Mouse (Mus musculus): ENCODE results near the gene Eif3i.
A peak's percentile ranks its signal among the peaks of the same experiment; 100 is the strongest.

The Eif3i gene

GRCm38 (mm10) chr4:129600233-129601158, at the start of gene Eif3i, which contains the start of gene Tmem234:
Gene Eif3i, minus strand, starts transcription at chr4:129600648.
Gene Tmem234, plus strand, starts transcription at chr4:129600668.
- DNase-seq (ENCODE audit: low spot score): peak; percentile 63

GRCm38 (mm10) chr4:129648656-129649055, 48.2 kb upstream of the Eif3i start:
- no peak for DNase-seq (ENCODE audit: low spot score)

DNA sequence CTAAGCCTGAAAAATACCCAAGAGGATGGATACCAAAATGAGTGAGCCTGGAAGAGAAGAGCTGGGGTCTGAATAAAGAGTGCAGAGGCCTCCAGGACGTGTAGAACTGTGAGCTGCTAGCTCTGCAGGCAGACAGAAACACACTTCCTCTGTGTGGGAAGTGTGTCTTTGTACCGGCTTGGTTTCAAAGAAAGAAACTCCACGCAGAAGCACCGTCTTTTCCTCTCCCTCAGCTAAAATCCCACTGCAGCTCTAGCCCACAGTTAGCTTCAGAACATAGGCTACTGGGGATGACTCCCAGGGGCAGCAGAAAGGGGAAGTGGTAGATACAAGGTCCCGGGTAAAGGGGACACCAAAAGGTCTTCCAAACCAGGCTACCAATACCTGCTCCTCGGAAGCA, 44.8 kb upstream of the Eif3i start:
- DNase-seq (ENCODE audit: low spot score): no peak

GRCm38 (mm10) chr4:129641756-129642155, 41.3 kb upstream of the Eif3i start:
- DNase-seq (ENCODE audit: low spot score): no peak

DNA sequence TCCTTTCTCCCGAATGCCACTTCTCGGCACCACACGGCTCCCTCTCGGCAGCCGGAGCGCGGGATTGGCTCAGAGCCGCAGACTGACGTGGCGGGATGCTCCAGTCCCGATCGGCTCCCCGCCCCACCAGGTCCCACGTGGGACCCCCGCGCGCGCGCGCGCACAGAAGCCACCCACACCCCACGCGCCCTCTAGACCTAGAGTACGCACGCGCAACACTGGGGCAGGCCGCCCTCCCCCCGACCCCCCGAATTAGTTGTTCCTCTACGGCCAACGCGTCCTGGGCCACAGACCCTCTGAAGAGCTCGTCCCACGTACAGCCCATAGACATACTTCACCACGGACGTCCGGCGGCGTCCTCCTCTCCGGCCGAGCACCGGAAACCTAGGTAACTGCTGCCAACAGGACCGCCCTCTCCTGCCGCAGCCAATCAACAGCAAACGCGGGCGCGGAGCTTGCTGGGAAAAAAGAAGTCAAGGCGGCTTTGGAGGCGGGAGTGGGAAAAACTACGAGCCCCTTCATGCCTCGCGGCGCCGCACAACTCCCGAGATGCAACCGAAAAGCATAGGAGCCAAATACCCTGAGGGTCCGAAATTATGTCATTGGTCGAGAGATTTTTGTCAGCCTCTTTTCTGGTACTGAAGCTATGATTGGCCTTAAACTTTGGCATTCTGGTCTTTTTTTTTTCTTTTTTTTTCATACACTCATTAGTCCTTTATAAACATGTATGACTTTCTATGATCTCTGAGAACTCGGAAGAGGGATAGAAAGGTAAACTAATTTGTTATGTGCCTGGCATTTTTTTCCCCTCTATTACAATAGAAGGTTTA, 40.4 kb upstream of the Eif3i start, which contains the start of gene Txlna:
Gene Txlna, minus strand, starts transcription at position 428 of the 830 bp plus-strand sequence.
- DNase-seq (ENCODE audit: low spot score): peak; percentile 82

DNA sequence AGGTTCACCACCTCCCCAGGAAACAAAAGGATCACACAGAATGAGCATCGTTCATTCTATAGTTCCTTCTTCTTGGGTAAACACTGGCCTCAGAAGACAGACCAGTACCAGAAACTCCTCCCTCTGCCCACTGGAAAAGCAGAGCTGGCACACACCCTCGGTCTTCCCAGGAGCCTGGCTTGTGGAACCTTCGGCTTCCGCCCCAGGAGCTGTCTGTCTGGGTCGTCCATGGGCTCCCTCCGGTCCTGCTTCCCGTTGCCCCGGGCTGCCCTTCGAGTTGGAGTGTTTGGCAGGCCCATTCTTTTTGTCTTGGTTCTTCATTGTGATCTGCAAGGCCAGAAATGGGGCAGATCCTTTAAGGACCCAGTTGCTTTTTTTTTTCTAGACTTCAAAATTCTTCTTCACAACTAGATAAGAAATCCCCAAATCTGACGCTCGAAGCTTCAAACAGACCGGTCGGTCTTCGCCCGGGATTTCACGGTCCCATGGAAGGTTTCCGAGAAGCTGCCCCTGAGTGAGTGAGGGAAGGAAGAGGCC, 39.7 kb upstream of the Eif3i start:
- peak; percentile 34 for DNase-seq (ENCODE audit: low spot score)

GRCm38 (mm10) chr4:129639221-129639620, 38.8 kb upstream of the Eif3i start:
- DNase-seq (ENCODE audit: low spot score): no peak

GRCm38 (mm10) chr4:129633852-129634251, 33.4 kb upstream of the Eif3i start:
- no peak for DNase-seq (ENCODE audit: low spot score)

DNA sequence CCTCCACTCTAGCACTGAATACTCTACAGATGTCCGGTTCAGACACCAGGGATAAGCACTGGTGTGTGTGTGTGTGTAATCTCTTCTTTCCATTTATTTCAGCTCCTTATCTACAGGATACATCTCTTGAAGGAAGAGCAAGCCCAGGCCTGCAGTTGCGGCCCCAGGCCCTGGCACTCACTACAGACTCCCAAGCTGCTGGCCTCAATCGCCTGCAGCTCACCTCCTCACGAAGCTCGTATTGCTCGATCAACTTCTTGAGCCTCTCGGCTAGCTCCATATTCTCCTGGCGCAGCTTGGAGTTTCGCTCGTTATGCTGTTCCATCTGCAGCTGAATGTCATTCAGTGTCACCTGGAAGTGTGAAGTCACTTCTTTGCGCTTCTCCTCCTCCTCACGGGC, 31.4 kb upstream of the Eif3i start:
- no peak for DNase-seq (ENCODE audit: low spot score)

- DNase-seq (ENCODE audit: low spot score): no peak
These were observed 30.5 kb upstream of the Eif3i start for GRCm38 (mm10) chr4:129630944-129631343.

DNA sequence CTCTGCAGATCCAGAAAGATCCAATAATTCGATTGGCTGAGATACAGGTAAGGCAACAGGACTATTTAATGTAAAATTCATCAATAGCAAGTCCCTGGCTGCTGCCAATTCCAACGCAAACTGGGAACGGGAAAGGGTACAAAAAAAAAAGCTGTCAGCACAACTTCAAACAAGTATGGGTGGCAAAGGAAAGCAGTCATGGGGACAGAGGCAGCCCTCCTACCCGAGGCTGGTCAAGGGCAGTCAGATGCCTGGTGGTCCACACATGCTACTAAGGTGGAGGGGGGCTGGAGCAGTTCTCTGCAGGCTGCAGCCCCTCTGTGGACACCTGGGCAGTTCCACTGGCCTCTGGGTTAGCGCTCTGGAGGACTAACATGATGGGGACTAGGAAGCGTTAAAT, 25.6 kb upstream of the Eif3i start:
- DNase-seq (ENCODE audit: low spot score): no peak

GRCm38 (mm10) chr4:129625496-129625895, 25.0 kb upstream of the Eif3i start:
- no peak for DNase-seq (ENCODE audit: low spot score)

GRCm38 (mm10) chr4:129625029-129625370, 24.6 kb upstream of the Eif3i start:
- DNase-seq (ENCODE audit: low spot score): no peak

DNA sequence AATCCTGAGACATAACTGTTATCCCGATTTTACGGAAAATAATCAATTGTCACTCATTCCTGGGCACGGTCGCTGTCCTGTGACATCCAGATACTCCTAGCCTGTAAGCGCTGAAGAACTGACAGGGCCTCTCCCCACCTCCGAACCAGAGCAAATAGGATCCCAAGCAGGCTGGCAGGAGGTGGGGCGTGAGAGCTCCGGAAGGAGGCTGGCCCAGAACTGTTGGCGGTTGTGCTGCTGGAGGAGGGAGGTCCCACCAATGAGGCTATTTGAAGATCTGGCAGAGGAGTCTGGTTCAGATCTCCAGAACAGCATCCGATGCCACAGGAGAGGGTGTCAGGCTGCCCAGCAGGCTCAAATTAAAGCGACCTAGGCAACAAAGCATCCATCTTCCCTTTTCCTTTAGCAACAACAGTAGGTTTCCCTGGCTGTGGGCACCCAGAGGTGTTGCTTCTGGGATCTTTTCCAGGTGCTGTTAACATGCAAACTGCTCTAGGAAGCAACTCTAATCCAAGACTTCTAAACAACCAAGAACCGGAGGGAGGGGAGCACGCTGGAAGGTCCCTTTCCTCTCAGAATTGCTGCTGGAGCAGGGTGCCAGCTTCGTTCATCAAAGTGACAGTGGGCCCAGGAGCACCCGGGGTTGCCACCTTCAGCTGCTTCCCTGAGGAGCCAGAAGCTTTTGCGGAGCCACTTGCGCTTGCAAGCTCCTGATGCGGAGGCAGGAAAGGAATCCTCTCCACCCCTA, 24.0 kb upstream of the Eif3i start:
- no peak for DNase-seq (ENCODE audit: low spot score)

GRCm38 (mm10) chr4:129623681-129624091, 23.2 kb upstream of the Eif3i start, which contains the start of gene Ccdc28b:
Gene Ccdc28b, minus strand, starts transcription at chr4:129623947.
- DNase-seq (ENCODE audit: low spot score): no peak

DNA sequence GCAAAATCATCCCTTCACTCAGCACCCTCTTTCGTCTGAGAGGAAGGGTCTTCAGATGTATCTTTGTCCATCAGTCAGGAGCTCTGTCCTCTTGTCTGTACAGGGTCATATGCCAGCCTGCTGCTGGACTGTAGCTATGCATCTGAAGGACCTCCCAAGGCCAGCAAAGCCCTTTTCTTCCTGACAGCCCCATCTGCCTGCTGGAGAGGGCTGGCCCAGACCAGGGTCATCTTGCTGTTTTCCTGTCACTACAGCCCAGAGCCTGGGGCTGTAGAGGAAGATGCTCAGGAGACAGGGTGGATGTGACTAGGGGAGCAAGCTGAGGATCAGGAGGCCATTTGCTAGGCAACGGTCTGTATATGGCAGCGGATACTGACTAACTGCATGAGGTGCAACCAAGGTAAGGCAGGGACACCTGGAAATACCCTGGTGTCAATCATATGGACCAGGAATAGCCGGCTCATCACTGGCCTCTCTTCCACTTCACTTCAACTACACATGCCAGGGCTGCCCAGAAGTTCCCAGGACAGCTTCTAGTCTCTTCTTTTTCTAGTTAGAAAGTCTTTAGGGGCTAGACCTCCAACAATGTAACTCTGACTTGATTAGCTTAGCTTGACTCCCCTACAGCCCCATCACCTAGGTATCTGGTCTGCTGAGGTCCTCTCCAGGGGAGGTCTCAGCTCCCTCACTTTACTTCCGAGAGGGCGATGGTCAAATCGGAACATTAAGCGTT, 22.5 kb upstream of the Eif3i start:
- DNase-seq (ENCODE audit: low spot score): no peak

- DNase-seq (ENCODE audit: low spot score): no peak
These were observed 21.8 kb upstream of the Eif3i start for GRCm38 (mm10) chr4:129622120-129622802.

GRCm38 (mm10) chr4:129621283-129621841, 20.9 kb upstream of the Eif3i start:
- DNase-seq (ENCODE audit: low spot score): no peak

DNA sequence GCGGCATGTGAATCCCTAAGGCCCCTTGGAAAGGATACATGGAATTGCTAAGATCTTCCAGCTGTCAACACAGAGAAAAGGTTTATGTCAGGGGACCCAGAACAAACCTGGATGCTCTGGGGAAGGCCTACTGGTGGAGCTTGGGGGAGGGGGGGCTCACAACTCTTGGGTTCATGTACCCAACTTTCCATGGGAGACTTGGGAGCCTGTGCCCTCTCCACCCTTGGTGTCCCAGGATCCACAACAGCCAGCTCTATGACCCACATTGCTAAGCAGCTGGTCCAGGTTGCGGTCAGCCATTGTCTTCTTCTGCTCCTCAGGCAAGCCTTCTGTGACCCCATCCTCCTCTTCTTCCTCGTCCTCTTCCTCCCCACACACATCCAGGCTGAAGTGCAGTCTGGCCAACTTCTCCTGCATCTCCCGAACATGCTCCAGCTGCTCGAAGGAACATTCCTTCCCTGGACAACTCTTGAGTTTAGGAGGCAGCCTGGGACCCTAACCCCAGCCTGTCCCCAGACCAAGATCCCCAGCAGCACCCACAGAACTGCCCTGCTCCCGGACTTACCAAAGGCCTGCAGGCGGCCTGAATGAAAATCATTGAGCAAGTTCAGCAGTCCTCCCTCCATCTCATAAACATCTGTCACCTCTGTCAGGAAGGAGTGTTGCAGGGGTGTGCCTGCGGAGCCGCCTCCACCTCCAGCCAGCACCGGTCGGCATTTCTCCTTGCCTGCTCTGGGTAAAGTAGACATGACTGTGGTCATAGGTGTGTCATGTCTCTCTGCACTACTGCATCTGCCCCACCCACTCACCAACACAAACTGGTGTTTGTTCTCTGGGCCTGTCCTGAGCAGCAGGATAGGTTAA, 20.2 kb upstream of the Eif3i start:
- no peak for DNase-seq (ENCODE audit: low spot score)

Data from ovary, postnatal 10 days (tissue).